Mouse (Mus musculus): ENCODE measurements around the gene Capn13.

DNA sequence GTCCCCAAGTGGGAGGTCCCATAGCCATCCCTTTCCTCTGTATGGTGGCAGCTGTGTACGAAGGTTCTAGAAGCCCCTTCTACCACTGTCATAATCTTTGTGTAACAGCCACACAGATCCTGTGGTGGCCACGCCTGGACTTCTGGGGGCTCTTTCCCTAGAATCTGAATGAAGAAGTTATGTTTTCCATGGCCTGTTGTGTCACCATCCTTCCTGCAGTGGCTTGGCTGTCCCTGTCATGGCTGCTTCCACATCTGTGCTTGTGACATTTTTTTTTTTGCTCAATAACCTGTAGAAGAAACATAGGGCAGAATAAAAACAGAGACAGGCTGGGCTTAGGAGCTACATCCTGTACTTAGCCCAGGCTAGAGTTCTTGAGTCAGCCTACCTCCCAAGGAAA is at the start of gene Capn13:
- no peak for TF ChIP-seq CTCF (conservative IDR thresholded peaks at IDR 0.05; ENCODE audit: low read length)
- no peak for TF ChIP-seq POU5F1 (IDR thresholded peaks at IDR 0.05; ENCODE audit: borderline replicate concordance, low read length)

Data from E14TG2a.4 (cell line).